Mouse (Mus musculus): ENCODE results near the gene Smco2.

GRCm38 (mm10) chr6:146890633-146891032, 40.7 kb downstream of the Smco2 start:
- TF ChIP-seq CTCF (IDR thresholded peaks at IDR 0.05; ENCODE audit: extremely low read depth, insufficient read depth, low read length) = no peak
- no peak for TF ChIP-seq POLR2A (IDR thresholded peaks at IDR 0.05; ENCODE audit: extremely low read depth, insufficient read depth, low read length)

All from cortical plate, adult 2 months (tissue).